Mouse (Mus musculus): ENCODE measurements around the gene Rras2. TPM values are rescaled to one million over a fixed set of nuclear protein-coding genes. Genes with fewer than 3 reads are reported as not detected.

Rras2 gene
- polyA plus RNA-seq, 1 experiment = 119 TPM

DNA sequence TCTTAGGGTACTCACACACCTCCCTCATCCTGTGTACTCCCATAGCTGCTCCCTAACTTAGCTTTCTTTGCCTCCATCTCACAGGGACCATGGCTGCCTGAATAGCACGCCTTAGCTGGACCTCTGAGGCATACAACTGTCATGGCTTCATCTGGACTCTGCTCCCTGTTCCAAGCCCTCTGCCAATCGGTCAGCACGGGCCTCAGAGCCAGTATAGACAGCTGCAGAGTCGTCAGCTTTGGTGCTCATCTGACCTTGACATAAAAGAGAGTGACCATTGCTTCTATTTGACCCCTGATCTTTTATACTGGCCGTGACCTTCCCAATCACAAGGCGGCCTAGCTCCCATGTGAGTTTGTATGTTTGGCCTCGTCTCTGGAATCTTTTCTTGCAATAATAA is 43.4 kb downstream of the Rras2 start:
- H3K27ac ChIP-seq (ENCODE audit: insufficient read depth, low read length) = no peak overlapping the region
- no peaks in the 10 kb centered on the region for H3K36me3 ChIP-seq (ENCODE audit: control insufficient read depth, insufficient read depth, low read length, poor library complexity, severe bottlenecking)
- H3K9ac ChIP-seq (ENCODE audit: low read depth, poor library complexity, severe bottlenecking) = no peak overlapping the region
- peaks cover 4% of the 10 kb centered on the region for H3K4me1 ChIP-seq (ENCODE audit: control insufficient read depth, insufficient read depth, low read length)
- no peaks in the 10 kb centered on the region for H3K9me3 ChIP-seq (replicated peaks; ENCODE audit: control insufficient read depth, insufficient read depth, low read length, poor library complexity, severe bottlenecking)
- no peaks in the 10 kb centered on the region for H3K27me3 ChIP-seq (ENCODE audit: control insufficient read depth, insufficient read depth, low read length, poor library complexity, severe bottlenecking)
- no peak overlapping the region for H3K4me3 ChIP-seq (ENCODE audit: low read depth, low read length)
- TF ChIP-seq CTCF (IDR thresholded peaks at IDR 0.05; ENCODE audit: low read depth, low read length) (no peak), EP300 (IDR thresholded peaks at IDR 0.05; ENCODE audit: insufficient read depth, low read depth, low read length) (no peak), POLR2A (IDR thresholded peaks at IDR 0.05; ENCODE audit: insufficient read depth, low read length) (no peak)

DNA sequence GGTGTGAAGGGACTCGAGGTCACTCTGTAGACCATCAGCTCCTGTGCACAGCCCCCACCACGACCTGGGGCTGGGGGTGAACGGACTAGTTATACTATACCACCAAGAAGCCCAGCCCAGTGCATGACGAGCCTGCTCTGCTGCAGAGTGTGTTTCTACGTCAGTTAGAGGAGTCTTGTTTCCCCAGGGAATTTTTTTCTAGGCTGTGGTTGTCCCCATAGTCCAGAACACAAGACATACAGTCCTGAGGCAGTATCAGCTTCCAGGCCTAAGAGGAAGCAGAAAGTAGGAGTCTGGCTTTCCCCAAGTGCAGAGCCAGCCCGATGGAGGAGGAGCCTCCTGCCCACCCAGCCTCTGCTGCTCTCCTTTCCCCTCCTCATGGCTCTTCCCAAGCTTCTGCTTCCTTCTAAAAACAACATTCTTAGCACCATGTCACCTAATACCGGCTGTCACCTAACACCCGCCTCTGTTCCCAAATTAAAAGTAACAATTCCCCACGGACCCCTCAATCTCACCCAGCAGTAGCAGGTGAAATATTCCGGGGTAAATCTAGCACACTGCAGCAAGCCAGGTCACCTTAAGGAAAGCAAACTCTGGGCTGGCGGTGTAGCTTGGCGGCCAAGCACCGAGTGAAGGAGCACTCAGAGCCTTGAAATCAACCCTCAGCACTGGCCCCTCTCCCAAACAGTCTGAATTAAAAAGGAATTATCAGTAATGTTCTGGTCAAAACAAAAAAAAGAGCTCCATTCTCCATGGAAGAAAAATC is 45.5 kb downstream of the Rras2 start:
- no peak overlapping the region for H3K27ac ChIP-seq (ENCODE audit: insufficient read depth, low read length)

DNA sequence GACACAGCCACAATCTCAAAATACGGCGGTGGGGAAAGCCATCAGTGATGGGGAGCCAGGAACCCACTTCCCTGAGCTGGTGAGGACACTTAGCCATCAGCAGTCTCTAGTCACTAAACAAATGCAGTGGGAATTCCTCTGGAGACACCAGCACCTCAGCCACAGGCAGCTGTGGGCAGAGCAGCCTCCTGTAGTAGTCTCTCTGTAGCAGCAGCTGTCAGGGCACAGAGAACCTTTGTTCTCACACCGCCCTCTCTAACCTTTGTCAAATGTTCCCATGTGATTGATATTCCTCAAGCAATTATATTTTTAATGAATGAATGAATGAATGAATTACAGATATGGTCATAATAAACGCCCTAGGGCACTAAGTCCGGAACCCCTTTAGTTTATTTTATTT is 46.2 kb downstream of the Rras2 start:
- Histone ChIP-seq H3K4me3 (ENCODE audit: low read depth, low read length) (no peak overlapping the region), H3K27ac (ENCODE audit: insufficient read depth, low read length) (no peak overlapping the region)

More for the DNA sequence above, 45.5 kb downstream of the Rras2 start:
- H3K4me3 ChIP-seq (ENCODE audit: low read depth, low read length) = no peak overlapping the region
- H3K4me1 ChIP-seq (ENCODE audit: control insufficient read depth, insufficient read depth, low read length) = peaks cover 6% of the 10 kb centered on the region
- H3K36me3 ChIP-seq (ENCODE audit: control insufficient read depth, insufficient read depth, low read length, poor library complexity, severe bottlenecking) = no peaks in the 10 kb centered on the region
- no peak for TF ChIP-seq POLR2A (IDR thresholded peaks at IDR 0.05; ENCODE audit: insufficient read depth, low read length)
- TF ChIP-seq CTCF (IDR thresholded peaks at IDR 0.05; ENCODE audit: low read depth, low read length) = no peak
- TF ChIP-seq EP300 (IDR thresholded peaks at IDR 0.05; ENCODE audit: insufficient read depth, low read depth, low read length) = no peak
- H3K9ac ChIP-seq (ENCODE audit: low read depth, poor library complexity, severe bottlenecking) = 0 out of 2 replicates have a peak overlapping the region, but pooled peaks have one; percentile 32
- H3K9me3 ChIP-seq (replicated peaks; ENCODE audit: control insufficient read depth, insufficient read depth, low read length, poor library complexity, severe bottlenecking) = no peaks in the 10 kb centered on the region
- H3K27me3 ChIP-seq (ENCODE audit: control insufficient read depth, insufficient read depth, low read length, poor library complexity, severe bottlenecking) = no peaks in the 10 kb centered on the region

DNA sequence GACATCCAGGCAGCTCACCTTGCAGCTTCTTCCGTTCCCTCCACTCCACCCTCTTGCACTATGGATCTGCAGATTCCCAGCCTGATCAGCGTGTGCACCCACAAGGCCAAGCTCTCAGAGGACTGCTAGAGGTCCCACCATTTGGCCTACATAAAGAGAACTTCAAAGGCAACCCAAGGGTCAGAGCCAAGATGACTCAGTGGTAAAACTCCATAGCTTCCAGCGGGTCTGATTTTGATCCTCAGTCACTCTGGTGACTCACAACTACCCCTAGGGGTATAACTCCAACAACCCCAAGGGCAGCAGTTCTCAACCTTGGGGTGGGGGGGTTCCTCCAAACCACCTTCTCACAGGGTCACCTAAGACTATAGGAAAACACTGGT is 47.1 kb downstream of the Rras2 start:
- TF ChIP-seq EP300 (IDR thresholded peaks at IDR 0.05; ENCODE audit: insufficient read depth, low read depth, low read length) (no peak), POLR2A (IDR thresholded peaks at IDR 0.05; ENCODE audit: insufficient read depth, low read length) (no peak), CTCF (IDR thresholded peaks at IDR 0.05; ENCODE audit: low read depth, low read length) (no peak)
- no peak overlapping the region for H3K27ac ChIP-seq (ENCODE audit: insufficient read depth, low read length)
- no peaks in the 10 kb centered on the region for H3K27me3 ChIP-seq (ENCODE audit: control insufficient read depth, insufficient read depth, low read length, poor library complexity, severe bottlenecking)

More for the DNA sequence above, 46.2 kb downstream of the Rras2 start:
- H3K4me1 ChIP-seq (ENCODE audit: control insufficient read depth, insufficient read depth, low read length) = peaks cover 6% of the 10 kb centered on the region
- TF ChIP-seq EP300 (IDR thresholded peaks at IDR 0.05; ENCODE audit: insufficient read depth, low read depth, low read length) (no peak), POLR2A (IDR thresholded peaks at IDR 0.05; ENCODE audit: insufficient read depth, low read length) (no peak), CTCF (IDR thresholded peaks at IDR 0.05; ENCODE audit: low read depth, low read length) (no peak)
- H3K9me3 ChIP-seq (replicated peaks; ENCODE audit: control insufficient read depth, insufficient read depth, low read length, poor library complexity, severe bottlenecking) = no peaks in the 10 kb centered on the region
- no peaks in the 10 kb centered on the region for H3K36me3 ChIP-seq (ENCODE audit: control insufficient read depth, insufficient read depth, low read length, poor library complexity, severe bottlenecking)
- H3K27me3 ChIP-seq (ENCODE audit: control insufficient read depth, insufficient read depth, low read length, poor library complexity, severe bottlenecking) = no peaks in the 10 kb centered on the region
- no peak overlapping the region for H3K9ac ChIP-seq (ENCODE audit: low read depth, poor library complexity, severe bottlenecking)

DNA sequence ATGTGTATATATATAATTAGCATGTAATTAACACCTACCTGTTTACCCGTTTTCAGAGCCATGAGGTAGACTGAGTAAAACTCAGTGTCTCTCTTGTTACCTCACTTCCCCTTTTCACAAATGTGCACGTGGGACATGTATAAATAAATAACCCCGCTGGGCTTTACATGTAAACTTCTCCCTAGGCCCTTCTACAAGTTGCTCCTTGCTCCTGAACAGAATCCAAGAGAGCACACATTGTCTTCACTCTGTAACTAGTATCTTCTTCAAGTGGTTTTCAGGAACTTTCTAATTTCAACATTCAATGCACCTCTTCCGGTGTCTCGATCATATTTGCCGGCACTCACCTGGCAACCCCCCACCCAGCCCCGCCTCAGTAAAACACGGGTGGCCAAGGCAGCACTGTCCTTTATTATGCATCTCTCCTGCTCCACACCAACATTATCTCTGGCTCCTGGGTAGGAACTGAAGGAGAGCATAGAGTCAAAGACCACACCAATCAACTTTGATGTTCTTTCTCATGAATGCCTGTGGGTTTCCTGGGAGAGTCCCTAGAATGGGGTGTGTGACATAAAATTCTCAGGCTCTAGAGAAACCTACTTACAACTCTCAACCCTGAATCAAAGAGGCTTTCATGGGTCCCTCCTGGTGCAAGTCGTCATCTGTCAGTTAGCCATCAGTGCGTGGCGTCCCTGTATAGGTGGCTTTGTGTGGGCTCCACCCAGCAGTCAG is 47.7 kb downstream of the Rras2 start:
- Histone ChIP-seq H3K27me3 (ENCODE audit: control insufficient read depth, insufficient read depth, low read length, poor library complexity, severe bottlenecking) (no peaks in the 10 kb centered on the region), H3K36me3 (ENCODE audit: control insufficient read depth, insufficient read depth, low read length, poor library complexity, severe bottlenecking) (no peaks in the 10 kb centered on the region), H3K9me3 (replicated peaks; ENCODE audit: control insufficient read depth, insufficient read depth, low read length, poor library complexity, severe bottlenecking) (no peaks in the 10 kb centered on the region), H3K27ac (ENCODE audit: insufficient read depth, low read length) (no peak overlapping the region), H3K4me3 (ENCODE audit: low read depth, low read length) (no peak overlapping the region), H3K9ac (ENCODE audit: low read depth, poor library complexity, severe bottlenecking) (no peak overlapping the region), H3K4me1 (ENCODE audit: control insufficient read depth, insufficient read depth, low read length) (peaks cover 8% of the 10 kb centered on the region)
- TF ChIP-seq POLR2A (IDR thresholded peaks at IDR 0.05; ENCODE audit: insufficient read depth, low read length) = no peak
- TF ChIP-seq CTCF (IDR thresholded peaks at IDR 0.05; ENCODE audit: low read depth, low read length) = no peak
- no peak for TF ChIP-seq EP300 (IDR thresholded peaks at IDR 0.05; ENCODE audit: insufficient read depth, low read depth, low read length)

More for the DNA sequence above, 47.1 kb downstream of the Rras2 start:
- peaks cover 6% of the 10 kb centered on the region for H3K4me1 ChIP-seq (ENCODE audit: control insufficient read depth, insufficient read depth, low read length)
- H3K36me3 ChIP-seq (ENCODE audit: control insufficient read depth, insufficient read depth, low read length, poor library complexity, severe bottlenecking) = no peaks in the 10 kb centered on the region
- H3K9me3 ChIP-seq (replicated peaks; ENCODE audit: control insufficient read depth, insufficient read depth, low read length, poor library complexity, severe bottlenecking) = no peaks in the 10 kb centered on the region
- H3K9ac ChIP-seq (ENCODE audit: low read depth, poor library complexity, severe bottlenecking) = no peak overlapping the region
- H3K4me3 ChIP-seq (ENCODE audit: low read depth, low read length) = no peak overlapping the region
